Mouse (Mus musculus) kidney, adult 2 months (tissue): ENCODE data around the gene Zfand2b. TPM values are rescaled to one million over a fixed set of nuclear protein-coding genes. Genes with fewer than 3 reads are reported as not detected.
A peak's percentile ranks its signal among the peaks of the same experiment; 100 is the strongest.

ENCODE experiments used
- DNase-seq: peaks from one replicate; pipeline ENCODE4 v3.0.0; 2021
- H3K27ac ChIP-seq: fragments of 200-500 bp; 2 replicates; pipeline ENCODE4 v1.5.1; 2012; ENCODE audit warnings: low read depth, low read length, control low read depth, inconsistent platforms; ENCODE audit not compliant: insufficient read depth
- H3K27me3 ChIP-seq: fragments of 200-500 bp; replicated peaks from 2 replicates; pipeline ENCODE4 v1.6.1; 2012; ENCODE audit warnings: mild to moderate bottlenecking, moderate library complexity, low read length, inconsistent platforms; ENCODE audit not compliant: control insufficient read depth, insufficient read depth
- H3K36me3 ChIP-seq: fragments of 200-500 bp; 2 replicates; pipeline ENCODE4 v1.6.1; 2012; ENCODE audit warnings: mild to moderate bottlenecking, moderate library complexity, low read length, inconsistent platforms; ENCODE audit not compliant: control insufficient read depth, insufficient read depth
- H3K4me1 ChIP-seq: fragments of 200-500 bp; 2 replicates; pipeline ENCODE4 v1.6.1; 2011; ENCODE audit warnings: low read length; ENCODE audit not compliant: control insufficient read depth, insufficient read depth
- H3K4me3 ChIP-seq: fragments of 200-500 bp; 2 replicates; pipeline ENCODE4 v1.5.1; 2011; ENCODE audit warnings: mild to moderate bottlenecking, low read depth, low read length, control low read depth; ENCODE audit not compliant: insufficient read depth
- CTCF ChIP-seq: fragments of 200-500 bp; conservative IDR thresholded peaks from 2 replicates; pipeline ENCODE4 v1.5.1; 2011; ENCODE audit warnings: low read depth, mild to moderate bottlenecking, control low read depth, low read length, moderate library complexity, mixed read lengths; ENCODE audit not compliant: insufficient read depth, insufficient read length
- POLR2A ChIP-seq: fragments of 200-500 bp; IDR thresholded peaks from one replicate; pipeline ENCODE4 v1.6.1; 2011; ENCODE audit warnings: low read depth, low read length, control low read depth
- WGBS: fragments of 180-500 bp; shearing (Covaris S2); methylation state at CpG from one replicate; pipeline ENCODE4 v1.1.7; 2018; 5-methylcytosine and 5-hydroxymethylcytosine counted together
- polyA plus RNA-seq: library from polyadenylated mRNA; depleted of rRNA; stranded (reverse); fragments of >200 nt; gene quantifications from 2 replicates; pipeline ENCODE4 v1.2.3, GENCODE M21; 2012; rRNA removed

The Zfand2b gene
- polyA plus RNA-seq, 1 experiment: 61.6 TPM

DNA sequence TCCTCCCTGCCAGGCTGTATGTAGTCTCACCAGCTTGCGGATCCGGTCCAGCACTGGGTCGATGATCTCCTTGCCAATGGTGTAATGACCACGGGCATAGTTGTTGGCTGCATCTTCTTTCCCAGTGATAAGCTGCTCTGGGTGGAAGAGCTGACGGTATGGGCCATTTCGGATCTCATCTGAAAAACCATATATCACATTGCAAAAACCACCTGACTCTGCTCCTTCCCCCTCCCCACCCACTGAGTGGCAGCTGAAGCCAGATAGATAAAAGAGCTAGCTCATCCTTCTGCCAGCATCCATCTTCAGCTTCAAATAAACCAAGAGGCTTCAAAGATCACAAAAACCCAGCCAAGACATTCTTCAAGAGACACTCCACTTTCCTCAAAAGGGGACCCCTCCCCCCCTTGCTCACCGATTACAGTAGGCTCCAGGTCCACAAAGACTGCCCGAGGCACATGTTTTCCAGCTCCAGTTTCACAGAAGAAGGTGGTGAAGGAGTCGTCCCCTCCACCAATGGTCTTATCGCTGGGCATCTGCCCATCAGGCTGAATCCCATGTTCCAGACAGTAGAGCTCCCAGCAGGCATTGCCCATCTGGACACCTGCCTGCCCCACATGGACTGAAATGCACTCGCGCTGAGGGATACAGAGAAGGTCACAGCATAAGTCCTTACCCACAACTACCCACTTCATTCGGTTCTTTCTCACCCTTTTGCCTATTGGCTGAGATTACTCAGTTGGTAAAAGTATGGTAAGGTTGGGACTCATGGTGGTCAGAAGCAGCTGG lies 48.5 kb downstream of the Zfand2b start:
- H3K4me3 ChIP-seq: peak overlapping the region; percentile 80
- TF ChIP-seq CTCF (no peak), POLR2A (no peak)
- H3K36me3 ChIP-seq: peaks cover 10% of the 10 kb centered on the region; the same call in 1 of the 2 replicates
- H3K27ac ChIP-seq: peak overlapping the region; percentile 80
- DNase-seq: peak; percentile 60
- 42% methylated on average over 13 of the region's 13 CpGs for WGBS
- peaks cover 35% of the 10 kb centered on the region for H3K4me1 ChIP-seq
- no peaks in the 10 kb centered on the region for H3K27me3 ChIP-seq

DNA sequence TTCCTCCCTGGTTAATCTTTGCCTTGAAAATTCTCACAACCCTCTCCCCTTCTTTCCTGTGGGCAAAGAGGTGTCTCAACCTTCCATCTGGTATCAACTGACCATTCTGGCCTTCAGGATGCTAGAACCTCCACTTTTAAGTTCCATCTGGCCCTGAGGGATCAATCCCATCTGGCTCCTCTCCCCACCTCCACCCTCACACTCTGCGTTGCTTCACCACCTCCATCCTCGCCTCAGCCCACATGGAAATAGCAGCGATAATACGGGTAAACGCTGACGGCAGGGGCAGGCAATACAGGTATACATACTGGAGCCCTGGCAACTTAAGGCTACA lies 49.4 kb downstream of the Zfand2b start:
- H3K36me3 ChIP-seq: peaks cover 10% of the 10 kb centered on the region; the same call in 1 of the 2 replicates
- DNase-seq: no peak
- peaks cover 30% of the 10 kb centered on the region for H3K4me1 ChIP-seq
- TF ChIP-seq CTCF: no peak
- 3% methylated on average over 6 of the region's 6 CpGs for WGBS
- no peaks in the 10 kb centered on the region for H3K27me3 ChIP-seq
- H3K27ac ChIP-seq: peak overlapping the region; percentile 80
- H3K4me3 ChIP-seq: peak overlapping the region; percentile 80

DNA sequence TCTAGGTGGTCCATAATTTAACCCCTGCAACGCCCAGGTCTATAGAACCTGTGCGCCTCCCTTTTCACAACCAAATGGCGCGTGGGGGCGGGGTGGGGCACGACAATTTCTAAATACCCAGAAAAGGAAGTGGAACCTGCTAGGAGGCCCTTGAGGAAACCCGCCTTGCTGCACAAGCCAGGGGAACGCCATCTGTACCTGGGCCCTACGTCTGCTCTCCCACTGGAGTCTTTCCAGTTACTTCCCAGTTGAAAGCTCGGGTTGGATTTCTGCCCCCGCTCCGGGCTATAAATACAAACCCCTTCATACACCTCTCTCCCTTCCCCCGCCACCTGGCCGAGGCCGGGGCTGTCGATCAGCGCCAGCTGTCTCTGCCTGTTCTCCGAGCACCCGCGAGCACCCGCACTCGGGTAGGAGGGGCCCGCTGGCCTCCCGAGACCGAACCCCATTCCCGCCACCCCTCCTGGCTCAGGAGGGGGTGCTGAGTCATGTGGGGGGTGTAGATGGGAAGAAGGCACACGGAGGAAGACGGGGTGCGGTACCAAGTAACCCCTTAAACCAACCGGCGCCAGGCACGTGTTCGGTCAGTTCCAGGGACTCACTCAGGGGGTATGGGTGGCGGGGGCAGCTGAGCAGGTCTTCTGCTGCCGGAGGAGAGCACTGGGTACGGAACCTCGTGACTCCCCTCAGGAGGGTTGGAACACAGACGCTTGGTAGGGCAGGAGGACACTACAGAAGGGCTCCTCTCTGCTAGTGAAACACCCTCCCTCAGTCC lies 50.0 kb downstream of the Zfand2b start:
- Histone ChIP-seq H3K27me3 (no peaks in the 10 kb centered on the region), H3K27ac (peak overlapping the region; percentile 80), H3K4me3 (peak overlapping the region; percentile 80), H3K4me1 (peaks cover 28% of the 10 kb centered on the region), H3K36me3 (peaks cover 7% of the 10 kb centered on the region; the same call in 1 of the 2 replicates)
- peak; percentile 48 for DNase-seq
- peak; percentile 5 for TF ChIP-seq POLR2A
- no peak for TF ChIP-seq CTCF
- WGBS: 1% methylated on average over 38 of the region's 38 CpGs

DNA sequence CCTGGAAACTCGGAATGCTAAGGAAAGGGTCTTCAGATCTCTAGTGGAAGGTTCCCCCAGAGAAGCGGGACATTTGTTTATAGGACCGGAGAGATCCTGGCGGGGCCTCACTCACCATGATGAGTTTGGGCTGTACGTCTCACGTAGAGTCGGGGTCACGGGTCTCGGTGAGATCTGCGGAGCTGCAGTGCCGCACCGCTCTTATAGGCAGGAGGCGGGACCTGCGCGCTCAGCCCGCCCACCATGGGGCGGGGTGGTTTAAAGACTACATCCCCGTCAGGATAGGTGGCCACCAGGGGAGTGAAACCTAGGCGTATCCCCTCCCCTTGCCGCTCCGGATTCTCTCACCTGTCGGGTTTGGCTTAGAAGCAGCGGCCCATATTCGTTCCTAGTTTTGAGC lies 50.6 kb downstream of the Zfand2b start:
- Histone ChIP-seq H3K4me1 (peaks cover 23% of the 10 kb centered on the region), H3K4me3 (peak overlapping the region; percentile 80), H3K27ac (peak overlapping the region; percentile 80), H3K36me3 (peaks cover 6% of the 10 kb centered on the region; the same call in 1 of the 2 replicates), H3K27me3 (no peaks in the 10 kb centered on the region)
- TF ChIP-seq POLR2A: peak; percentile 99
- TF ChIP-seq CTCF: peak; percentile 35
- WGBS: under 1% methylated on average over 24 of the region's 24 CpGs
- peak; percentile 97 for DNase-seq

DNA sequence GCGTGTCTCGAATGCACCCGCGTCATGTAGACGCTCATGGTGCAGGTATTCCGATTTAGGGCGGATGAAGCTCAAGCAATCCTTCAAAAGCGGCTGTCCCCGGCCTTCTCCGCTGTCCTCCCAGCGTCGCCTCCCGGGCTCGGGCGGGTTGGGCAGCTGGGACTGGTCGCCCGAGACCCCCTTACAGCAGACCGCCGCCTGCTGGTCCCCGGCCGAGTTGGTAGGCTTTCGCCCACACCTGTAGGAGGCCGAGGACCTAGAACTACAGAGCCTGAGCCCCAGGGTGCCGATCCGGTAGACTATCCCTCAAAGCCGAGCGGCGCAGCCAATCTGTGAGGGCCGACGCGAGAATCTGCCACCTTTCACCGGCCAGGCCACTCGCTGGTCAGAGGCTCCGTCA lies 51.1 kb downstream of the Zfand2b start, which contains the start of gene Tuba4a:
TSS of gene Tuba4a (minus strand) at position 335 of the 400 bp plus-strand sequence.
- Histone ChIP-seq H3K4me1 (peaks cover 23% of the 10 kb centered on the region), H3K27me3 (no peaks in the 10 kb centered on the region), H3K27ac (peak within 1 kb of the TSS; percentile 80), H3K36me3 (peaks cover 6% of the 10 kb centered on the region; the same call in 1 of the 2 replicates), H3K4me3 (peak within 1 kb of the TSS; percentile 80)
- 3% methylated on average over 34 of the region's 34 CpGs for whole genome bisulfite sequencing
- peak; percentile 54 for DNase-seq
- TF ChIP-seq CTCF (no peak), POLR2A (no peak)

Other genes starting within 250 kb of the Zfand2b start
- gene Cfap65, start 233.0 kb upstream of the Zfand2b start, polyA plus RNA-seq: 1.6 and 2.4 TPM in 2 replicates
- 30.3 and 43.5 TPM in 2 replicates for gene Ihh, start 217.0 kb upstream of the Zfand2b start, polyA plus RNA-seq
- 2.9 and 4.2 TPM in 2 replicates for gene Nhej1, start 43.4 kb upstream of the Zfand2b start, polyA plus RNA-seq
- 12.8 and 25.2 TPM in 2 replicates for gene Slc23a3, start 34.8 kb upstream of the Zfand2b start, polyA plus RNA-seq
- 67.7 and 70.8 TPM in 2 replicates for gene Cnppd1, start 25.9 kb upstream of the Zfand2b start, polyA plus RNA-seq
- gene Retreg2, start 25.9 kb upstream of the Zfand2b start, polyA plus RNA-seq: 225 and 237 TPM in 2 replicates
- gene Abcb6, start 11.7 kb downstream of the Zfand2b start, polyA plus RNA-seq: 41.3 and 47.0 TPM in 2 replicates
- 14.5 and 17.0 TPM in 2 replicates for gene Ankzf1, start 23.5 kb downstream of the Zfand2b start, polyA plus RNA-seq
- gene Atg9a, start 23.6 kb downstream of the Zfand2b start, polyA plus RNA-seq: 67.5 and 86.5 TPM in 2 replicates
- gene Glb1l, start 42.2 kb downstream of the Zfand2b start, polyA plus RNA-seq: 118 and 146 TPM in 2 replicates
- 254 and 277 TPM in 2 replicates for gene Stk16, start 42.2 kb downstream of the Zfand2b start, polyA plus RNA-seq
- gene Tuba4a, start 51.2 kb downstream of the Zfand2b start, polyA plus RNA-seq: 213 and 301 TPM in 2 replicates
- not detected in 2 replicates for gene A630095N17Rik, start 63.5 kb downstream of the Zfand2b start, polyA plus RNA-seq
- 41.1 and 42.6 TPM in 2 replicates for gene Dnajb2, start 67.8 kb downstream of the Zfand2b start, polyA plus RNA-seq
- 0.53 and 0.81 TPM in 2 replicates for gene Ptprn, start 95.9 kb downstream of the Zfand2b start, polyA plus RNA-seq
- 0.24 and 0.41 TPM in 2 replicates for gene Resp18, start 109.8 kb downstream of the Zfand2b start, polyA plus RNA-seq
- gene Dnpep, start 149.3 kb downstream of the Zfand2b start, polyA plus RNA-seq: 117 and 124 TPM in 2 replicates
- 17.0 and 32.1 TPM in 2 replicates for gene Des, start 191.7 kb downstream of the Zfand2b start, polyA plus RNA-seq
- gene Speg, start 206.7 kb downstream of the Zfand2b start, polyA plus RNA-seq: 34.6 and 43.9 TPM in 2 replicates